ENCODE assay signal across 38 mouse cellular contexts in genomic region chr16:36209967-36210453, GRCm38 (mm10). TPM values are rescaled to one million over a fixed set of nuclear protein-coding genes. Genes with fewer than 3 reads are reported as not detected.
"Had no signal": no experiment of that assay in that cellular context is flagged by ENCODE, and none has a peak within 500 bp of the region (broad histone marks: within the 10 kb centered on the region; RNA-seq: fewer than 3 reads in every experiment).

Gene Gm5416, plus strand, starts transcription at chr16:36210403.

- H3K27me3 ChIP-seq: embryonic facial prominence, embryonic 12.5 days; embryonic facial prominence, embryonic 13.5 days; embryonic facial prominence, embryonic 15.5 days; forebrain, embryonic 12.5 days; forebrain, embryonic 13.5 days had no signal

- H3K27ac ChIP-seq: embryonic facial prominence, embryonic 10.5 days; embryonic facial prominence, embryonic 12.5 days; embryonic facial prominence, embryonic 13.5 days; embryonic facial prominence, embryonic 15.5 days; forebrain, embryonic 10.5 days; forebrain, embryonic 12.5 days; forebrain, embryonic 13.5 days; gastrocnemius, adult 2 months; heart, adult 2 months; heart, embryonic 10.5 days had no signal

- H3K4me3 ChIP-seq: embryonic facial prominence, embryonic 10.5 days; embryonic facial prominence, embryonic 12.5 days; embryonic facial prominence, embryonic 13.5 days; embryonic facial prominence, embryonic 15.5 days; erythroblast, embryonic 14.5 days; forebrain, embryonic 10.5 days; forebrain, embryonic 12.5 days; forebrain, embryonic 13.5 days; gastrocnemius, adult 2 months; heart, adult 2 months; heart, embryonic 10.5 days had no signal

- H3K9ac ChIP-seq: embryonic facial prominence, embryonic 12.5 days; embryonic facial prominence, embryonic 13.5 days; embryonic facial prominence, embryonic 15.5 days; forebrain, embryonic 12.5 days; forebrain, embryonic 13.5 days; forebrain, postnatal 0 days had no signal

- ATAC-seq: forebrain, embryonic 13.5 days; forebrain, embryonic 14.5 days; forebrain, embryonic 16.5 days; forebrain, postnatal 0 days had no signal

- DNase-seq: cerebellum, adult 8-10 months; cerebellum, adult 9-10 months; cerebellum, adult 9-11 months; cerebellum, postnatal 10 days; cerebellum, postnatal 14 days; cerebellum, postnatal 25 days; cerebellum, postnatal 36 days; embryo, embryonic 11 days; forebrain, postnatal 0 days; gastrocnemius, adult 2 months; gastrocnemius, postnatal 10 days; gastrocnemius, postnatal 14 days; gastrocnemius, postnatal 25 days; gastrocnemius, postnatal 36 days; heart, adult 2 months had no signal

- H3K4me1 ChIP-seq: embryonic facial prominence, embryonic 10.5 days; embryonic facial prominence, embryonic 12.5 days; embryonic facial prominence, embryonic 13.5 days; embryonic facial prominence, embryonic 15.5 days; forebrain, embryonic 10.5 days; forebrain, embryonic 12.5 days; forebrain, embryonic 13.5 days; heart, embryonic 10.5 days had no signal

- H3K9me3 ChIP-seq: embryonic facial prominence, embryonic 10.5 days; embryonic facial prominence, embryonic 12.5 days; embryonic facial prominence, embryonic 13.5 days; embryonic facial prominence, embryonic 15.5 days; forebrain, embryonic 10.5 days; forebrain, embryonic 12.5 days; forebrain, embryonic 13.5 days; heart, embryonic 10.5 days had no signal

- H3K4me2 ChIP-seq: embryonic facial prominence, embryonic 12.5 days; embryonic facial prominence, embryonic 13.5 days; embryonic facial prominence, embryonic 15.5 days; forebrain, embryonic 12.5 days; forebrain, embryonic 13.5 days had no signal

- H3K36me3 ChIP-seq: embryonic facial prominence, embryonic 10.5 days; embryonic facial prominence, embryonic 12.5 days; embryonic facial prominence, embryonic 13.5 days; embryonic facial prominence, embryonic 15.5 days; forebrain, embryonic 10.5 days; forebrain, embryonic 12.5 days; heart, embryonic 10.5 days had no signal

RNA-seq across cellular contexts. Expression of gene Gm5416, which starts in this region (rescaled TPM):
- total RNA-seq: common myeloid progenitor, adult 5-6 weeks; forebrain, postnatal 0 days; gastrocnemius, adult 18-20 months; gastrocnemius, adult 2 months; gastrocnemius, adult 8-10 months; gastrocnemius, postnatal 10 days; gastrocnemius, postnatal 14 days; gastrocnemius, postnatal 25 days; gastrocnemius, postnatal 36 days; gastrocnemius, postnatal 4 days; granulocyte monocyte progenitor cell, adult 5-6 weeks; heart, adult 2 months; heart, adult 8-10 months had no signal
- polyA plus RNA-seq: cortical plate, adult 2 months; embryonic facial prominence, embryonic 10.5 days; embryonic facial prominence, embryonic 11.5 days; embryonic facial prominence, embryonic 12.5 days; embryonic facial prominence, embryonic 13.5 days; embryonic facial prominence, embryonic 14.5 days; embryonic facial prominence, embryonic 15.5 days; erythroblast, embryonic 14.5 days; forebrain, embryonic 10.5 days; forebrain, embryonic 11.5 days; forebrain, embryonic 12.5 days; forebrain, embryonic 13.5 days; forebrain, embryonic 14.5 days; forebrain, embryonic 16.5 days; forebrain, postnatal 0 days; frontal cortex, adult 2 months; gonadal fat pad, adult 2 months; heart, adult 2 months; heart, embryonic 10.5 days had no signal
